Mouse (Mus musculus) layer of hippocampus, adult 11-12 months (tissue): Measurements from ENCODE around the gene Pafah1b3.
A peak's percentile ranks its signal among the peaks of the same experiment; 100 is the strongest.
"Not testable (repeated sequence)": the region's sequence is repeated elsewhere in the genome, so short reads cannot be mapped to it uniquely, and the experiment has no call there.

Experiments
- DNase-seq: peaks from one replicate; pipeline ENCODE4 v3.0.0; 2022; ENCODE audit warnings: low spot score

Pafah1b3 gene

DNA sequence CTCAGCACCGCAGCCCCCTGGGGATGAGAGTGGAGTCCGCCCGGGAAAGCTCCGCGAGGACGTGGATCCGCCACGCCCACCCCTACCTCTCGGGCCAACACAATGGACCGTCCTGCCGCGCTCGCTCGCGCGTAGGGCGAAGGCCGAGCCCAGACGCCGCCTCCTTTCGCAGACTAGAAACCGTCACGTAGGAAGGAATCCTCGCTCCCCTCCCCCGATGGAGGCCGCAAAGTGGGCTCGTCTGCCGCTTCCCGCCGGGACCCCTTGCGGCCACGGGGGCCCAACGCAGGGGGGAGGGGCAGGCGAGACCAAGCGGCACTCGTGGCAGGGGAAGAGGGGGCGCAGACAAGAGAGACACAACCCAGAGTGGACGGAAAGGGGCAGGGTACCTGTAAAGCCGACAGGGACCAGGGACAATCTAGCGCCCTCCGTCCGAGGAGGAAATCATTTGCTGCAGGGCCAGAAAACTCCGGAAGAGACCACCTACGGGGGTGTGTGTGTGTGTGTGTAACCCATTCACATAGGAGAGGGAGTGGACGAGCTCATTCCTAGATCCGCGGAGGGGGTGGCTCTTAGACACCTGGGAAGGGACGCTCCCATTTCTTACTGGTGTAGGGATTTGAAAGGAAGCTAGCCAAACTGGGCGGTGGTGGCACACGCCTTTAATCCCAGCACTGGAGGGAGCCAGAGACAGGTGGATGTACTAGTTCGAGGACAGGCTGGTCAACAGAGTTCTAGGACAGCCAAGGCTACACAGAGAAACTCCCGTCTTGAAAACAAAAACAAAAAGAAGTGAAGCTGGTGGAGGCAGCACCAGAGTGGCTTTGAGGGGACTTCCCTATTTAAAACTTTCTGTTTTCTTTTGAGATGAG, at the start of gene Pafah1b3:
TSS of gene Pafah1b3 (minus strand) at position 533 of the 872 bp plus-strand sequence.
- peak; percentile 85 for DNase-seq

DNA sequence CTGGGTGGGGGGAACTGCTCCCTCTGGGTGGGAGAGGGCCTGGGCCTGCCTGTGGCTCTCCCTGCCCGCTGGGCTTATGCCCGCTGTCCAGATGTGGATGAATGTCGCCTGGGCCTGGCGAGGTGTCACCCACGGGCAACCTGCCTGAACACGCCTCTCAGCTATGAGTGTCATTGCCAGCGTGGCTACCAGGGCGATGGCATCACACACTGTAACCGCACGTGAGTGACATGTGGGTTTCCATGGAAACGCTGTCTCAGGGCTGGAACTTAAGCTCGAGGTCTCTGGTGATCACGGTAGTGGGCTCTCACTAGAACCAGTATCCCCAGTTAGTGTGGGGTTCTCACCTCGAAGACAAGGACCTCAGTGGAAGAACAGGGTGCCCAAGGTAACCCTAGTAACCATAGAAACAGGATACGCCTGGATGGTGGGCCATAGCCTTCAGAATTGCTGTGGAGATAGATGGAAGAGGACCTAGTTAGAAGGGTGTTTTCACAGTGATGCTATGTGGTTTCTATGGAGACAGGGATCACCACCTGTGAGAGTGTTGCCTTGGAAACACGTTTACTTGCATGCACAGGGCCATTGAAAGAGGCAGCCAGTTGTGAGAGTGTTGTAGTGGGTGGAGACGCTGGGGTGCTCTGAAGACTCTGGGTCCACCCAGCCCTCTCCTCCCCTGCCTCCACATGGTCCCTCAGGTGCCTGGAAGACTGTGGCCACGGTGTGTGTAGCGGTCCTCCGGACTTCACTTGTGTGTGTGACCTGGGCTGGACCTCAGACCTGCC, 43.4 kb upstream of the Pafah1b3 start:
- DNase-seq, result peak; percentile 41

DNA sequence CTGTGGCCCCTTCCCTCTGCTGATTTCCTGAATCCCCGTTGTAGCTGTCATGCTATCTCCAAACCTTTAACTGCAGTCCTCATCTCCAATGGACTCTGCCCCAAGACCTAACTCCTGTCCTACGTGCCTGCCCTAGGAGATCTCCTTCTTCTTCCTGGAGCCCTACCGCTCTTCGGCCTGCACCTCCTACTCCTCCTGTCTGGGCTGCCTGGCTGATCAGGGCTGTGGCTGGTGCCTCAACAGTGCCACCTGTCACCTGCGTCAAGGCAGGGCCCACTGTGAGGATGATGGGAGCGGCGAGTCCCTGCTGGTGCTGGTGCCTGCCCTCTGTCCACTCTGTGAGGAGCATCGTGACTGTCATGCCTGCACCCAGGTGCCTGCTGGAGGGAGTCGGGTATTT, 41.5 kb upstream of the Pafah1b3 start:
- no peak for DNase-seq

DNA sequence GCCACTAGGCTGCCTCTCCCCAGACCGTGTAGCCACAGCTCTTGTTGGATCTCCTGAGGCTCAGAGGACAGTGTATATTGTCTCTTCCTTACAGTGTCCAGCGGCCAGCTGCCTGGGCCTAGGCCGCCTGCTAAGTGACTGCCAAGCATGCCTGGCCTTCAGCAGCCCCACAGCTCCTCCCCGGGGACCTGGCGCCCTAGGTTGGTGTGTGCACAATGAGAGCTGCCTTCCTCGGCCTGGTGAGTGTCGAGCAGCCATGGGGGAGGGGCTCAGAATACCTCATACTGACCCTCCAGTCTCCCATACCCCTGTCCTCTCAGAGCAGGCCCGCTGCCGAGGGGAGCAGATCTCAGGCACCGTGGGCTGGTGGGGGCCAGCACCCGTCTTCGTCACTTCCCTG, 36.7 kb upstream of the Pafah1b3 start:
- no peak for DNase-seq

DNA sequence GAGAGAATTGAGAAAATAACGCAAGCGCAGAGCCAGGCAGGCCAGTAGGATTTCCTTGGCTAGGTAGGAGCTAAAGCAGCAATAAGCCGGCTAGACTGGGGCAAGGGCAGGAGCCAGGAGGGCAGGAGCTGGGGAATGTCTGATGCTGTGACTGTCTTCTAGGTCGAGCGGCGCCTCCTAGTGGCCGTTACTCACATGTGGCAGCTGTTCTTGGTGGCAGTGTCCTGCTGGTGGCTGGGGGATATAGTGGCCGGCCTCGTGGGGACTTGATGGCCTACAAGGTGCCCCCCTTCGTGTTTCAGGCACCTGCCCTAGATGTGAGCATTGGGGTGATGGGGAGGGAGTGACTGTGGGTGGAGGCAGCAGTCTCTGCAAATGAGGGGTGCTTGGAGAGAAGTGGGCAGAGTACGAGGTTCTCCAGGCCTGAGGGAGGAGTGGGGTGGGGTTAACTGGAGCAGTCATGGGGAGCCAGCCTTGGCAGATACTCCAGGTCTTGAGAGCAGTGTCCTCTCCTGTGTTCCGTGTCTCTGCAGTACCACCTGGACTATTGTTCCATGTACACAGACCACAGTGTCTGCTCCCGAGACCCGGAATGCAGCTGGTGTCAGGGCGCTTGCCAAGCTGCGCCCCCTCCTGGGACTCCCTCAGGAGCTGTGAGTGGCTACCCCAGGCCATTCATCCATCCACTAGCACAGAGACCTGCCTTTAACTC, 36.0 kb upstream of the Pafah1b3 start:
- peak; percentile 76 for DNase-seq

DNA sequence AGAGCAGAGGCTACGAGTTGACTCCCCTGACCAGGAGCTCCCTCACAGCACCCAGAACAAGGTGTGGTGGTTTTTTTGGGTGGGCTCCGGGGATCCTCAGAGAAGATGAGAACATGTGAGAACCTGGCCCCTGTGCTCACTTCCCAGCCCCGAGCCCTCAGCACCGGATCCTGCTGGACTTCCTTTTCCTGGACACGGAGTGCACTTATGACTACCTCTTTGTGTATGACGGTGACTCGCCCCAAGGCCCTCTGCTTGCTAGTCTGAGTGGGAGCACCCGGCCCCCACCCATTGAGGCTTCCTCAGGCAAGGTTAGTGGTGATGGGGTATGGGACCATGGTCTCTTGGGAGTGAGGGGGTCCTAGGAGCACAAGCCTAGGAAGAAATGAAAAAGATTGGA, 28.4 kb upstream of the Pafah1b3 start:
- DNase-seq, result no peak

DNA sequence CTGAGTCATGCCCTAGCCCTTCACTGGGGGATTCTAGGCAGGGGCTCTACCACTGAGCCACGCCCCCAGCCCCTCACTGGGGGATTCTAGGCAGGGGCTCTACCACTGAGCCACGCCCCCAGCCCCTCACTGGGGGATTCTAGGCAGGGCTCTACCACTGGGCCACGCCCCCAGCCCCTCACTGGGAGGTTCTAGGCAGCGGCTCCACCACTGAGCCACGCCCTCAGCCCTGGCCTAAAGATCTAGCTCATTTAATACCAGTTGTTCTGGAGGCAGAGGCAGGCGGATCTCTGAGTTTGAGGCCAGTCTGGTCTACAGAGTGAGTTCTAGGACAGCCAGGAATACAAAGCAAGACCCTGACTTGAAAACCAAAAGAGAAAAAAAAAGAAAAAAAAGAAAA, 27.6 kb upstream of the Pafah1b3 start:
- not testable (repeated sequence) for DNase-seq

DNA sequence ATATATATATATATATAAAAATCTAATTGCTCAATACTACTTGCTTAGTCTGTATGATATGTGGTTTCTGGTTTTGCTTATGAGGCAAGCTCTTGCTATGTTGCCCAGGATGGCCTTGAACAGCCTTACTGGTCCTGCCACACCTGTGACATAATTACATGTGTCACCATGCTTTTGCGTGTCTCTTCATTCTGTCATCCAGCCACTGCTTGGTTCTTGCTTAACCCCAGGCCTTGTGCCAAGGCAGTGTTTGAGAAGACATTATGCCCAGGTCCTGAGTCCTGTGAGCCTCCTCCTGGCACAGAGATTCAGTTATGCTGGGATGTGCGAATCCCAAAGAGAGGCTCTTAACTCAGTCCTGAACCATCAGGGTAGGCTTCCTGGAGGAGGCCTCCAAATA, 25.4 kb upstream of the Pafah1b3 start:
- DNase-seq, result no peak

DNA sequence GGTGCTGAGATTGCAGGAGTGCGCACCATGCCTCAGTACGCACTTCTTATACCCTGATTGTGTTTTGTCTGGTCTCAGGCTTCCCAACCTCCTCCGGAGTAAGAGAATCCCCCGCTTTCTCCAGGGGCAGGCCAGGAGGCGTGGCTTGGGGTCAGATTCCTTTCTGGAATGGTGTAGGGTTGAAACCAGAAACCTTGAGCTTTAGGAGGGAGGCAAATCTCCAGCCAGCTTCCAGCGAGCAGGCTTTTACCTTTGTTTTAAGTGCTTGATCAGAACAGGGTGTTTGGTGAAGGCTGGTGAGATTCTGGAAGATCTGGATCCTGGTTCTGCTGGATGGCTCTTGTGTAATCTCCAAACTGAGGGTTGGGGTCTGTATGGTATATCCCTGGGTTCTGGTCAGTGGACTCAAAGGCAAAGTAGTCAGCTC, 24.3 kb upstream of the Pafah1b3 start:
- DNase-seq, result no peak

DNA sequence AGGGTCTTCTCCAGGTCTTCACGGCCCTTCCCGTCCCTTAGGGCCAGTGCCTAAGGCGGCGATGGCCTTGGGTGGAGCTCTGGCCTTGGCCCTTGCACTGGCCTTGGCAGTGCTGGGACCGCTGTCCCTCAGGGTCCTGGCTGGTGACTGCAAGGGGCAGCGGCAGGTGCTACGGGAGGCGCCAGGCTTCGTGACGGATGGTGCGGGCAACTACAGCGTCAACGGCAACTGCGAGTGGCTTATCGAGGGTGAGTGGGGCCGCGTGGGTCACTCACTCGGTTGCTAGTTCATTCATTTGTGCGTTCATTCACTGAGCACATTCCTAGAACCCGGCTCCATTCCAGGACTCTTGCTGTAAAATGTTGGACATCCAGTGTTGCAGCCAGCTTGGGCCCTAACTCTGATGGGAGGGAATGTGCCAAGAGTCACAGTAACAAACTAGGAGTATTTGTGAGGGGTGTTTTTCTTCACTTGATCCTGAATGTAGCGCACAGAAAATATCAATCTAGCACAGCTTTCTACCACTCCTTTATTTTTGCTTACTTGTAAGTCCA, 19.7 kb upstream of the Pafah1b3 start:
- DNase-seq, result no peak

DNA sequence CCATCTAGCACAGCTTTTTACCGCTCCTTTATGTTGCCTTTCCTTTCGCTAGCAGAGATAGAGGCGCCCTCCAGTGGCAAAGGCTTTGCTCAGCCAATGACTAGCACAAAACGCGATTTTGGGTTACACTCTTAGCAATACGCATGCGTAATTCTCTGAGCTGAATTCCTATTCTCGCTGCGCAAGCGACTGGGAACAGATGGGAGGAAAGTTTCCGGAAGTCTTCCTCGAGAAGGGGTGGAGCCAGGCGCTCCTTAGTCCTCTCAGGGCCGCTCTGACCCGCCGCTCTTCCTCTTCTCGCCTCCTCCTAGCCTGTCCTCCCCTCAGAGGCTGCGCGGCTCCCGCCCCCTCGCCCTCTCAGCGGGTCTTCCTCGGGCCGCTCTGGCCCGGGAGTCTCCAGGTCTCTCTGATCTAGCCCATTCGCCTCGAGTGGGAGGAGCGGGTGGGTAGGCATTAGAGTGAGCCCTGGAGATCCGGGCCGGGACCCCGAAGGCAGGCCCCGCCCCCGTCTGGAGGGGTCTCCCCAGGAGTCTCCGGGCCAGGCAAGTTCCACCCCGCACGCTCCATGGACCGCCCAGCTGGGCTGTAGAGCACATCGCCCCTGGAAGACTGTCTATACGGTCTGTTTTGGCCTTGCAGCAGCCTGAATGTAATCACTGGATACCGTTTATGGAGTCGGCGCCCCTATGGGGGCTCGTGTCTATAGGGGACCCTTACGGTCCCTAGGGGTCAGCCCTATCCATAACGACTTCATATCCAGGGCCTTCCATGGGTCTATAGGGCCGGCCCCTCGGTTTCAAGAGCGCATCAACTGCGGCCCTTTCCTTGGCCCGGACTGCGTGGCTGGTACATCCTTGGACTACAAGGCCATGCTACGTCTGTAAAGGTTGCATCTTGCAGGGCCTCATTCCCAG, 19.0 kb upstream of the Pafah1b3 start, which contains the start of gene Megf8:
TSS of gene Megf8 (plus strand) at position 633 of the 914 bp plus-strand sequence.
- peak; percentile 98 for DNase-seq

DNA sequence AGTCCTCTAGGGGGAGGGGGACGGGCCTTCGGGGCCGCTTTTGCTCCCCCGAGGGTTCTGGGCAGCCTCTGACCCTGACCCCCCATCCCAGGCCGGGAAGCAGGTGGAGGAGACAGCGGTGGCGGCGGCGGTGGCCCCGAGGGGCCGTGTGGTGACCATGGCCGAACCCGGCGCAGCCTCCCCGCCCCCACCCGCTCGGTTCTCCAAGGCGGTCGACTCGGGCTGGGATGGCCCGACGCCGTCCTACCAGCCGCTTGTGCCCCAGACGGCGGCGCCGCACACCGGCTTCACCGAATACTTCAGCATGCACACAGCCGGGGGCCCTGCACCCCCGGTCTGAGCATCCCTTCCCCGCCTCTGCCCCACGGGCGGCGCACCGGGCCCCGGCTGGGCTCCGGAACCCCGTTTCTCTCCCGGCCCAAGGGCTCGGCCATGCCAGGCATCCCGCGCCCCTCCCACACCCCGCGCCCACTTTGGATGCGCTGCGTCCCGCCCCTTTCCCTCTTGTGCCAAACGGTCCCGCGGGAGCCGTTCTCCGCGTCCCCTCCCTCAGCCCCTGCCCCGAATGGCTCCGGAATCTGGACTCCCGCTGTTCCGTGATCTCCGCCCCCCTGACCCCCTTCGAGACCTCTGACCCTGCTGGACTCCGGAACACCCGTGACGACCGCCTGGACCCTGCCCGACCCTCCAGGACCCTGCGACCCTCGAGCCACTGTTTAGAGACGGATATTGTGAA, 17.7 kb upstream of the Pafah1b3 start:
- DNase-seq, result no peak

DNA sequence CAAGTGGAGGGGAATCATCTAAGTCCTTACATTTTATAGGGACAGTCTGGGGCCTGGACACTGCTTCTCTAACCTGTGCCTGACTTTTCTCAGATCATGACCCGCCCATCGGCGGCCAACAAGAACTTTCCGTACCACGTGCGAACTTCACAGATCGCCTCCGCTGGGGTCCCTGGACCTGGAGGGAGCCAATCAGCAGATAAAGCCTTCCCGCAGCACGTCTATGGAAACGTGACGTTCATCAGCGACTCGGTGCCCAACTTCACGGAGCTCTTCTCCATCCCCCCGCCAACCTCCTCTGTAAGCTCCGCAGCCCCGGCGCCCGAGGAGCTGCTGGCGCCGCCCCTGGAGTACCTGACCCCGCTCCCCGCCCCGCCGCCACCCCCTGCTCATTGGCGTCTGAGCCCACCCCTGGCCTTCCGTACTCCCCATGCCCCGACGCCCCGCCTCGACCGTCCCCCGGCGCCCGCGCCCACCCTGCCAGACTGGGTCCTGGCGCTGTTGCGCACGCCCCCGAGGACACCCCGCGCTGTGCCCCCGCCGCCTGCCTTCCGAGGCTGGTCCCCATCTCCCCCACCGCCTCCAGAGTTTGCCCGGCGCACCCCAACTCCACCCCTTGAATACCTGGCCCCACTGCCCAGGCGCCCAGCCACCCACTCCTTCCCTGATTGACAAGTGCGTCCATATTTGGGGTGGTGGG, 17.0 kb upstream of the Pafah1b3 start:
- no peak for DNase-seq

DNA sequence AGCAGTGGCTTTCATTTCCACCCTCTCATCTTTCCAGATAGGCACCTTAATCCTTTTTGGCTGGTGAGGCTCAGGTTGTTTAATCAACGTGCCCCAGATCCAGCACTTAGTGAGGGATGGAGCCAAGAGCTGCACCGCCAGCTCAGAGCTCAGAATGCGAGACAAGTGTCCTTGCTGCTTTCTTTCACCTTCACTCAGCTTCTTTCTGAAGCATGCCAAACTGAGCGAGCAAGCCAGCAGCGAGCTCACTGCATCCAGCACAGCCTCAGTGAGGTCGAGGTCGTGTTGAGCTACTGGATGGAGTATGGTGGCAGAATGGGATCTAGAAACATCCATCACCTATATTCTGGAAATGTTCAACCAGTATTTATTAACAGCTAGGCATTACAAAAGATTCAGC, 15.5 kb upstream of the Pafah1b3 start:
- DNase-seq, result no peak

DNA sequence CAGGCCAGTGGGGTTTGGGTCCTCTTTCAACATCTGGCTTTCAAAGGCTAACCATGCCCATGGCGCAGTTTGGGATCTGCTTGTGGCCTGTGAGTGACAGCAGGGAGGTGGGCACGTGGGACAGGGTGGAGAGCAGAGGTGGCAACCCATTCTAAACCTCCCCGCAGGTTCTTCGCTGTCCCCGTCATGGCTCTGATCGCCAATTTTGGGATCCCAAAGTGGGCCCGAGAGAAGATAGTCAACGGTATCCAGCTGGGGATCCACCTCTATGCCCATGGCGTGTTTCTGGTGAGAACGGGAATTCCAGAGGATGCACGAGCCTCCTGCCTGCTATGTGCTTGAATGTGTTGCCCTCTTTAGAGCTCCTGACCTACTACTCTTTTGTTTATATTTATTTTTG, 13.4 kb upstream of the Pafah1b3 start:
- DNase-seq, result no peak

DNA sequence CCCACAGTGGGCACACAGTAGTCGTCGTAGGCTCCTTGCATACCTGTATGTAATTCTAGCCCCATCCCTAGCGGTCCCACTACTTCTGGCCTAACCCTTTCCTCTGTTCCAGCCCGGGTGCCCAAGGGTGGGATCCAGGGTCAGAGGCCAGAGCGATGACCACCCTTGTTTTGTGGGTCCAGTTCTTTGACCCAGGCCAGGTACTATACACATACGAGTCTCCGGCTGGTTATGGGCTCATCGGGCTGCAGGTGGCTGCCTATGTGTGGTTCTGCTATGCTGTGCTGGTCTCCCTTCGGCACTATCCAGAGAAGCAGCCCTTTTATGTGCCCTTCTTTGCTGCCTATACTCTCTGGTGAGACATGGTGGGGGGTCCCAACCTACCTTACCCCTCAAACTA, 11.6 kb upstream of the Pafah1b3 start:
- no peak for DNase-seq

DNA sequence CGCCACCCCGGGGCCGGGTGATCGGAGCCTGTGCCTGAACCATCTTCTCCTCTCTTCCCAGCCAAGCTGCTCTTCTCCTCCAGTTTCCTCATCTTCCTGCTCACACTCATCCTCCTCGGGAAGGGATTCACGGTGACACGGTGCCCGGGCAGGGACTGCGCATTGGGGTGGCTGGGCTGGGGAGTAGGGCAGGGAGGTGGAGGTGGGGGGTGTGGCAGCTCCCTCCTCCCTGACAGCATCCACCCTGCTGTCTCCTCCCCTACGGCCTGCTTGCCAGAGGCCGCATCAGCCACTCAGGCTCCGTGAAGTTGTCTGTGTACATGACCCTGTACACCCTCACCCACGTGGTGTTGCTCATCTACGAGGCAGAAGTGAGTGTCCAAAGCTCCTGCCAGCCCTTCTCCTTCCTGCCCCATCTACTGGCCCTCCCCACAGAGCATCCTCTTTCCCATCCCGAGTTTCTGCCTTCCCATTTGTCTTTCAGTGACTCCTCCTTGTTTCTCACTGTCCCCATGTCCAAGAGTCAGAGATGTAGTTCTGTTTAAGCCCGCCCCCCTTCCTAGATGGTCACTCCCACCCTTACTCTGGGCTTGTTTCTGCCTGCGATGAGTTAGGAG, 11.0 kb upstream of the Pafah1b3 start:
- no peak for DNase-seq

DNA sequence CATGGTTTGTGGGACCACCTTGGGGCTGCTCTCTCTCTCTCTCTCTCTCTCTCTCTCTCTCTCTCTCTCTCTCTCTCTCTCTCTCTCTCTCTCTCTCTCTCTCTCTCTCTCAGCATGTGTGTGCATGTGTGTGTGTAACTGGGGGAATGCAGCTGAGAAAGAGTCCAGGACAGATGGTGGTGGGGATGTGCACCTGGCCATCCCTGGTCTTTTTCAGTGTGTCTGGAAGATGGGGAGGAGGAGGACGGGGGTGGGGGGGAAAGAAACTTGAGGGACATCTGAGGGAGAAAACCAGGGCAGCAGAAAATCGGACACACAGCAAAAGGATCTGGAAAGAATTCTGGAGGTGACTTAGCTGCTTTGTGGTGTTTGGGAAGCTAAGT, 8.8 kb upstream of the Pafah1b3 start:
- DNase-seq, result no peak

DNA sequence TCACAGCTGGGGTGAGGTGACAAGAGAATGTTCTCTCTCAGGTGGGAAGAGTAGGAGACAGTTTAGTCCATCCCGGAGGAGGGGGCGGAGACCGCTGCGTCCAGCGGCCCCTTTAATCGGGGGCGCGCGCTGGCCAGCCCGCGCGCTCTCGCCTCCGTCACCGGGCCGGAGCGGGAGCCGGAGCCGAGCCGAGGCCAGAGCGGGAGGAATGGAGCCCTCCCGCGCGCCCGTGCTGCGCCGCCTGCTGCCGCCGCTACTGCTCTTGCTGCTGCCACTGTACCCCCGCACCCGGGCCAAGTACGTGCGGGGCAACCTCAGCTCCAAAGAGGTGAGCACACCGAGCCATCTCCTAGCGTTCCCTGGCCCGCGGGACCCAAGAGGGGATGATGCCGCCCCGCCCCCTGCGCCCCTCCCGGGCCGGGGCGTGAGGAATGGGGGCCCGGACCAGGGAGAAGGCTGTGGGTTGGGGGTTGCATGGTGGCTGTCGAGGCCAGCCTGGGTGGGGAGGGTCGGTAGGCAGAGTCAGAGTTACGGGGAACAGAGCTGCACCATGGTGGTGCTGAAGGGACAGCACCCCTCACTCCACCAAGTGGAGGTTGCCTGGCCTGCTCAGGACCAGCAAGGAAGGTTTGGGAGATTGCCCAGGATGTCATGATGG, 8.3 kb upstream of the Pafah1b3 start, which contains the start of gene Tmem145:
TSS of gene Tmem145 (plus strand) at position 151 of the 658 bp plus-strand sequence.
- DNase-seq, result no peak
